ENCODE assay signal across 30 mouse cellular contexts in genomic region chr11:83379745-83380341, GRCm38 (mm10). TPM values are rescaled to one million over a fixed set of nuclear protein-coding genes. Genes with fewer than 3 reads are reported as not detected.
DNase-seq lines count a peak whose midpoint lies in the region; ATAC-seq and TF ChIP-seq lines count a peak whose summit lies in the region.
"Had no signal": no experiment of that assay in that cellular context is flagged by ENCODE, and none has a peak within 500 bp of the region (broad histone marks: within the 10 kb centered on the region; RNA-seq: fewer than 3 reads in every experiment).

No protein-coding gene starts in this region.

- no peak for DNase-seq in heart, postnatal 0 days (ENCODE audit: low spot score)
- no peak for DNase-seq in heart, adult 9 months (ENCODE audit: low spot score in 2 of 2)
- DNase-seq in G1E (ENCODE audit: low spot score) (peak; percentile 45), MEL (ENCODE audit: low read depth, low spot score) (peak; percentile 17)
- DNase-seq in midbrain, embryonic 11.5 days (ENCODE audit: low spot score, missing footprints) = no peak
- no peak for DNase-seq in ovary, postnatal 36 days (ENCODE audit: low spot score)
- no peak for DNase-seq in ovary, postnatal 10 days (ENCODE audit: low spot score)
- DNase-seq: adrenal gland, postnatal 14 days; cerebellum, adult 11 months; cerebellum, adult 9-11 months; gastrocnemius, postnatal 25 days; heart, postnatal 4 days; kidney, postnatal 14 days; left cerebral cortex, postnatal 4 days had no signal

- peaks cover 36% of the 10 kb centered on the region for H3K36me3 ChIP-seq in heart, postnatal 0 days (replicated peaks; ENCODE audit: control insufficient read depth, insufficient read depth, low read length)
- H3K36me3 ChIP-seq in G1E (replicated peaks) (peaks cover 64% of the 10 kb centered on the region), MEL (ENCODE audit: control insufficient read depth in 1 of 2, insufficient read depth in 2 of 2, low read length in 2 of 2) (peaks cover 5 to 12% of the 10 kb centered on the region in 2 experiments)
- peaks cover 23% of the 10 kb centered on the region for H3K36me3 ChIP-seq in liver, embryonic 15.5 days (replicated peaks)
- no peaks in the 10 kb centered on the region for H3K36me3 ChIP-seq in midbrain, embryonic 11.5 days (ENCODE audit: control insufficient read depth, insufficient read depth, low read length)

- TF ChIP-seq EP300 in heart, postnatal 0 days (IDR thresholded peaks at IDR 0.05; ENCODE audit: low read depth) = no peak
- TF ChIP-seq EP300 in MEL (IDR thresholded peaks at IDR 0.05; ENCODE audit: low read depth in 1 of 2, low read length in 2 of 2) = no peak

- no peak for TF ChIP-seq POLR2A in MEL (IDR thresholded peaks at IDR 0.05; ENCODE audit: control insufficient read depth in 1 of 2, insufficient read depth in 1 of 2, low read depth in 1 of 2, low read length in 2 of 2, poor library complexity in 1 of 2)

- TF ChIP-seq RAD21 in MEL (IDR thresholded peaks at IDR 0.05; ENCODE audit: low read depth, low read length) = no peak

- no peak overlapping the region for H3K27ac ChIP-seq in heart, postnatal 0 days (ENCODE audit: low read depth)
- no peak overlapping the region for H3K27ac ChIP-seq in MEL (ENCODE audit: control insufficient read depth, low read depth, low read length)
- H3K27ac ChIP-seq in liver, embryonic 15.5 days (replicated peaks) = no peak overlapping the region
- H3K27ac ChIP-seq in midbrain, embryonic 11.5 days (ENCODE audit: low read depth, low read length) = no peak overlapping the region
- H3K27ac ChIP-seq: forebrain, embryonic 10.5 days; hindbrain, embryonic 14.5 days; limb, embryonic 15.5 days; macrophage; midbrain, embryonic 12.5 days; neural tube, embryonic 15.5 days had no signal

- no peaks in the 10 kb centered on the region for H3K9me3 ChIP-seq in heart, postnatal 0 days (replicated peaks; ENCODE audit: control insufficient read depth, low read length)
- no peaks in the 10 kb centered on the region for H3K9me3 ChIP-seq in G1E (replicated peaks)
- no peaks in the 10 kb centered on the region for H3K9me3 ChIP-seq in MEL (replicated peaks; ENCODE audit: insufficient read depth, low read length)
- no peaks in the 10 kb centered on the region for H3K9me3 ChIP-seq in liver, embryonic 15.5 days (replicated peaks)
- H3K9me3 ChIP-seq in midbrain, embryonic 11.5 days (ENCODE audit: control insufficient read depth, low read length) = no peaks in the 10 kb centered on the region
- H3K9me3 ChIP-seq: forebrain, embryonic 10.5 days; limb, embryonic 15.5 days; midbrain, embryonic 12.5 days; neural tube, embryonic 15.5 days had no signal

- no peak overlapping the region for H3K4me3 ChIP-seq in heart, postnatal 0 days (ENCODE audit: low read depth, low read length)
- H3K4me3 ChIP-seq in G1E (ENCODE audit: low read depth, low read length) (peak overlapping the region; percentile 7; the same call in 1 of the 2 replicates), MEL (ENCODE audit: control insufficient read depth in 1 of 2, insufficient read depth in 1 of 2, low read depth in 2 of 2, low read length in 2 of 2) (no peak overlapping the region)
- no peak overlapping the region for H3K4me3 ChIP-seq in liver, embryonic 15.5 days (replicated peaks)
- H3K4me3 ChIP-seq in midbrain, embryonic 11.5 days (ENCODE audit: low read depth, low read length) = no peak overlapping the region
- H3K4me3 ChIP-seq: forebrain, embryonic 10.5 days; limb, embryonic 15.5 days; midbrain, embryonic 12.5 days; neural tube, embryonic 15.5 days had no signal

- 49% methylated on average over 7 of the region's 7 CpGs for WGBS in heart, postnatal 0 days
- WGBS in liver, embryonic 15.5 days (ENCODE audit: insufficient replicate concordance) = 38% methylated on average over 7 of the region's 7 CpGs
- 89% methylated on average over 7 of the region's 7 CpGs for WGBS in midbrain, embryonic 11.5 days

- no peaks in the 10 kb centered on the region for H3K79me2 ChIP-seq in MEL (ENCODE audit: control insufficient read depth, insufficient read depth, low read length, poor library complexity)

- H3K27me3 ChIP-seq in heart, postnatal 0 days (ENCODE audit: control insufficient read depth, insufficient read depth, low read length) = no peaks in the 10 kb centered on the region
- no peaks in the 10 kb centered on the region for H3K27me3 ChIP-seq in G1E (ENCODE audit: insufficient read depth, low read length)
- no peaks in the 10 kb centered on the region for H3K27me3 ChIP-seq in MEL (ENCODE audit: control insufficient read depth in 1 of 2, insufficient read depth in 2 of 2, low read length in 2 of 2)
- H3K27me3 ChIP-seq in liver, embryonic 15.5 days = no peaks in the 10 kb centered on the region
- H3K27me3 ChIP-seq in midbrain, embryonic 11.5 days (ENCODE audit: control insufficient read depth, insufficient read depth, low read length) = no peaks in the 10 kb centered on the region
- H3K27me3 ChIP-seq: limb, embryonic 15.5 days; midbrain, embryonic 12.5 days; neural tube, embryonic 15.5 days had no signal

- no peak for TF ChIP-seq CTCF in heart, postnatal 0 days (IDR thresholded peaks at IDR 0.05; ENCODE audit: low read depth)
- TF ChIP-seq CTCF in G1E (IDR thresholded peaks at IDR 0.05; ENCODE audit: low read depth, low read length) (no peak), MEL (IDR thresholded peaks at IDR 0.05 in 2 of 3, conservative IDR thresholded peaks at IDR 0.05 in 1 of 3; ENCODE audit: control insufficient read depth in 1 of 3, insufficient read depth in 1 of 3, low read depth in 2 of 3, low read length in 3 of 3, poor library complexity in 1 of 3, severe bottlenecking in 1 of 3) (no peak)

- no peaks in the 10 kb centered on the region for H3K4me1 ChIP-seq in heart, postnatal 0 days (ENCODE audit: control insufficient read depth, insufficient read depth)
- H3K4me1 ChIP-seq in G1E (ENCODE audit: insufficient read depth, low read depth, low read length) (peaks cover 40% of the 10 kb centered on the region), MEL (ENCODE audit: control insufficient read depth in 1 of 2, insufficient read depth in 2 of 2, low read length in 2 of 2) (no peaks in the 10 kb centered on the region)
- peaks cover 9% of the 10 kb centered on the region for H3K4me1 ChIP-seq in liver, embryonic 15.5 days (replicated peaks)
- H3K4me1 ChIP-seq in midbrain, embryonic 11.5 days (ENCODE audit: control insufficient read depth, insufficient read depth, low read length) = no peaks in the 10 kb centered on the region
- H3K4me1 ChIP-seq: limb, embryonic 15.5 days had no signal

- H3K4me2 ChIP-seq in heart, postnatal 0 days (ENCODE audit: low read depth, low read length) = no peak overlapping the region
- no peak overlapping the region for H3K4me2 ChIP-seq in liver, embryonic 15.5 days
- no peak overlapping the region for H3K4me2 ChIP-seq in midbrain, embryonic 11.5 days
- H3K4me2 ChIP-seq: hindbrain, embryonic 14.5 days; limb, embryonic 15.5 days; midbrain, embryonic 12.5 days; neural tube, embryonic 15.5 days had no signal

- H3K9ac ChIP-seq in heart, postnatal 0 days (replicated peaks; ENCODE audit: low read depth, low read length) = no peak overlapping the region
- no peak overlapping the region for H3K9ac ChIP-seq in MEL (ENCODE audit: control insufficient read depth, low read depth, low read length, poor library complexity, severe bottlenecking)
- no peak overlapping the region for H3K9ac ChIP-seq in liver, embryonic 15.5 days
- no peak overlapping the region for H3K9ac ChIP-seq in midbrain, embryonic 11.5 days (ENCODE audit: low read length)
- H3K9ac ChIP-seq: hindbrain, embryonic 14.5 days; limb, embryonic 15.5 days; midbrain, embryonic 12.5 days; neural tube, embryonic 15.5 days had no signal

- ATAC-seq in heart, postnatal 0 days (ENCODE audit: insufficient read depth, low read depth) = peak; percentile 33
- peak; percentile 80 for ATAC-seq in G1E (ENCODE audit: extremely low read depth, insufficient number of reproducible peaks, low FRiP score, poor library complexity, severe bottlenecking)
- peak; percentile 25; the same call in 1 of the 2 replicates for ATAC-seq in liver, embryonic 15.5 days (ENCODE audit: insufficient read depth)
- no peak for ATAC-seq in midbrain, embryonic 11.5 days (ENCODE audit: low FRiP score)
- ATAC-seq: forebrain, embryonic 16.5 days; inflammation-experienced regulatory T-cells, adult 6 months; lung, postnatal 0 days had no signal

RNA-seq across cellular contexts. Expression of gene Rasl10b, which starts 29.1 kb away (rescaled TPM):
- total RNA-seq in heart, postnatal 0 days (2014; rRNA removed; ENCODE audit: low replicate concordance) = 31.1 and 45.3 TPM in 2 replicates
- polyA plus RNA-seq in heart, postnatal 0 days (2015; fragmentation: Nextera tagmentation; extraction: Ambion mirVana) = 7.9 and 9.2 TPM in 2 replicates
- total RNA-seq in G1E (2014; fragmentation: Nextera tagmentation) (not detected in 2 replicates), G1E (2017) (0.06 TPM in 1 of 2 replicates, not detected in the other), MEL (2012; rRNA removed) (not detected in 2 replicates)
- polyA plus RNA-seq in G1E (2012) (0.04 and 0.09 TPM in 2 replicates), MEL (2012; ENCODE audit: insufficient read depth in 1 of 2, insufficient read length in 2 of 2, low read depth in 1 of 2, low replicate concordance in 2 of 2, missing spikeins in 1 of 2) (under 1 TPM in 1 of 2 experiments, not detected in 1; 0.04 TPM)
- polyA plus RNA-seq in liver, embryonic 15.5 days (2015; fragmentation: Nextera tagmentation; extraction: Ambion mirVana) = 0.12 and 0.22 TPM in 2 replicates
- polyA plus RNA-seq in midbrain, embryonic 11.5 days (2014; fragmentation: Nextera tagmentation; extraction: Ambion mirVana) = 3.0 and 4.6 TPM in 2 replicates
- total RNA-seq: common myeloid progenitor, adult 5-6 weeks had no signal
- polyA plus RNA-seq: inflammation-experienced regulatory T-cells, adult 6 months had no signal

RNA-seq across cellular contexts. Expression of gene Gas2l2, which starts 49.4 kb away (rescaled TPM):
- total RNA-seq in heart, postnatal 0 days (2014; rRNA removed; ENCODE audit: low replicate concordance) = not detected in 2 replicates
- polyA plus RNA-seq in heart, postnatal 0 days (2015; fragmentation: Nextera tagmentation; extraction: Ambion mirVana) = 0.15 TPM in 1 of 2 replicates, not detected in the other
- total RNA-seq in G1E (2014; fragmentation: Nextera tagmentation) (not detected in 2 replicates), G1E (2017) (0.05 and 0.06 TPM in 2 replicates), MEL (2012; rRNA removed) (not detected in 2 replicates)
- polyA plus RNA-seq in G1E (2012) (not detected in 2 replicates), MEL (2012; ENCODE audit: insufficient read depth in 1 of 2, insufficient read length in 2 of 2, low read depth in 1 of 2, low replicate concordance in 2 of 2, missing spikeins in 1 of 2) (not detected)
- not detected in 2 replicates for polyA plus RNA-seq in liver, embryonic 15.5 days (2015; fragmentation: Nextera tagmentation; extraction: Ambion mirVana)
- polyA plus RNA-seq in midbrain, embryonic 11.5 days (2014; fragmentation: Nextera tagmentation; extraction: Ambion mirVana) = 0.12 TPM in 1 of 2 replicates, not detected in the other
- total RNA-seq: adrenal gland, postnatal 14 days; common myeloid progenitor, adult 5-6 weeks; gastrocnemius, postnatal 25 days; heart, postnatal 4 days had no signal
- polyA plus RNA-seq: C2C12; embryonic facial prominence, embryonic 11.5 days; forebrain, embryonic 10.5 days; heart, embryonic 14.5 days; inflammation-experienced regulatory T-cells, adult 6 months; macrophage; midbrain, embryonic 12.5 days; spleen, adult 2 months; testis, adult 2 months had no signal

RNA-seq across cellular contexts. Expression of gene 1700020L24Rik, which starts 57.6 kb away (rescaled TPM):
- 4.2 TPM in 1 of 2 replicates, not detected in the other for total RNA-seq in heart, postnatal 0 days (2014; rRNA removed; ENCODE audit: low replicate concordance)
- 0.81 and 1.1 TPM in 2 replicates for polyA plus RNA-seq in heart, postnatal 0 days (2015; fragmentation: Nextera tagmentation; extraction: Ambion mirVana)
- total RNA-seq in G1E (2014; fragmentation: Nextera tagmentation) (not detected in 2 replicates), G1E (2017) (not detected in 2 replicates), MEL (2012; rRNA removed) (not detected in 2 replicates)
- polyA plus RNA-seq in G1E (2012) (not detected in 2 replicates), MEL (2012; ENCODE audit: insufficient read depth in 1 of 2, insufficient read length in 2 of 2, low read depth in 1 of 2, low replicate concordance in 2 of 2, missing spikeins in 1 of 2) (under 1 TPM in 1 of 2 experiments, not detected in 1; 0.60 TPM)
- polyA plus RNA-seq in liver, embryonic 15.5 days (2015; fragmentation: Nextera tagmentation; extraction: Ambion mirVana) = 2.3 and 2.7 TPM in 2 replicates
- 0.89 TPM in 1 of 2 replicates, not detected in the other for polyA plus RNA-seq in midbrain, embryonic 11.5 days (2014; fragmentation: Nextera tagmentation; extraction: Ambion mirVana)
- total RNA-seq: gastrocnemius, postnatal 25 days had no signal
- polyA plus RNA-seq: macrophage had no signal

Comparison
In these comparisons a context has a peak if more than half of its experiments do, and no peak if none do; other contexts are left out.
1. DNase-seq: peak in G1E (single experiment) and MEL (single experiment); none in heart, postnatal 0 days (single experiment), heart, adult 9 months (0 of 2), midbrain, embryonic 11.5 days (single experiment), ovary, postnatal 36 days (single experiment) and ovary, postnatal 10 days (single experiment).